Mouse (Mus musculus) limb, embryonic 14.5 days (tissue): ENCODE measurements around the gene Nab1. TPM values are rescaled to one million over a fixed set of nuclear protein-coding genes. Genes with fewer than 3 reads are reported as not detected.

Experiments used
- ATAC-seq: fragments of 200-750 bp; cut with Nextera tagmentation; 2 replicates; pipeline ENCODE4 v1.8.0; 2017; ENCODE audit warnings: low read depth, moderate number of reproducible peaks, moderate TSS enrichment; ENCODE audit not compliant: low FRiP score
- DNase-seq: peaks from one replicate; pipeline ENCODE4 v3.0.0-alpha.2; 2015; ENCODE audit warnings: low spot score
- H3K27ac ChIP-seq: fragments of 300-500 bp; sonication (generic); replicated peaks from 2 replicates; pipeline ENCODE4 v1.5.1; 2014; ENCODE audit warnings: low read depth, mild to moderate bottlenecking, low read length, moderate library complexity, mixed read lengths
- H3K27me3 ChIP-seq: fragments of 300-500 bp; sonication (generic); 2 replicates; pipeline ENCODE4 v1.6.1; 2014; ENCODE audit warnings: low read length, mixed read lengths; ENCODE audit not compliant: control insufficient read depth, insufficient read depth
- H3K36me3 ChIP-seq: fragments of 300-500 bp; sonication (generic); 2 replicates; pipeline ENCODE4 v1.6.1; 2014; ENCODE audit warnings: mild to moderate bottlenecking, low read length, moderate library complexity, mixed read lengths; ENCODE audit not compliant: control insufficient read depth, insufficient read depth
- H3K4me1 ChIP-seq: fragments of 300-500 bp; sonication (generic); 2 replicates; pipeline ENCODE4 v1.6.1; 2014; ENCODE audit warnings: antibody characterized with exemption, low read length, mixed read lengths; ENCODE audit not compliant: control insufficient read depth, insufficient read depth
- H3K4me2 ChIP-seq: fragments of 300-500 bp; sonication (generic); replicated peaks from 2 replicates; pipeline ENCODE4 v1.6.1; 2014; ENCODE audit warnings: low read depth, mild to moderate bottlenecking, low read length, moderate library complexity; ENCODE audit not compliant: severe bottlenecking
- H3K4me3 ChIP-seq: fragments of 300-500 bp; sonication (generic); replicated peaks from 2 replicates; pipeline ENCODE4 v1.5.1; 2014; ENCODE audit warnings: low read length
- H3K9ac ChIP-seq: fragments of 300-500 bp; sonication (generic); 2 replicates; pipeline ENCODE4 v1.6.1; 2014; ENCODE audit warnings: mild to moderate bottlenecking, low read depth, low read length, moderate library complexity; ENCODE audit not compliant: severe bottlenecking
- H3K9me3 ChIP-seq: fragments of 300-500 bp; sonication (generic); 2 replicates; pipeline ENCODE4 v1.6.1; 2016; ENCODE audit warnings: low read length; ENCODE audit not compliant: control insufficient read depth
- POLR2A ChIP-seq: fragments of 200-500 bp; IDR thresholded peaks from 2 replicates; pipeline ENCODE4 v1.8.0; 2012; ENCODE audit warnings: inconsistent platforms, mild to moderate bottlenecking, moderate library complexity, borderline replicate concordance; ENCODE audit not compliant: insufficient read depth, insufficient read length; ENCODE audit errors: extremely low read depth
- WGBS: fragments of 180-500 bp; shearing (Covaris S2); extraction: QIAGEN DNeasy Blood & Tissue Kit; methylation state at CpG from one replicate; pipeline ENCODE4 v1.1.7; 2014; 5-methylcytosine and 5-hydroxymethylcytosine counted together
- polyA plus RNA-seq, 2 experiments: library from polyadenylated mRNA; depleted of rRNA in 1 of 2; stranded (reverse) in 1 of 2; unstranded in 1 of 2; fragments of >200 nt; fragmentation: Nextera tagmentation in 1 of 2; extraction: Ambion mirVana in 1 of 2; gene quantifications; 2 replicates each; pipeline versions ENCODE4 v1.2.1 to v1.2.3; 2012 to 2014

Gene Nab1
- polyA plus RNA-seq, 2 experiments: 13.5 to 22.1 TPM

DNA sequence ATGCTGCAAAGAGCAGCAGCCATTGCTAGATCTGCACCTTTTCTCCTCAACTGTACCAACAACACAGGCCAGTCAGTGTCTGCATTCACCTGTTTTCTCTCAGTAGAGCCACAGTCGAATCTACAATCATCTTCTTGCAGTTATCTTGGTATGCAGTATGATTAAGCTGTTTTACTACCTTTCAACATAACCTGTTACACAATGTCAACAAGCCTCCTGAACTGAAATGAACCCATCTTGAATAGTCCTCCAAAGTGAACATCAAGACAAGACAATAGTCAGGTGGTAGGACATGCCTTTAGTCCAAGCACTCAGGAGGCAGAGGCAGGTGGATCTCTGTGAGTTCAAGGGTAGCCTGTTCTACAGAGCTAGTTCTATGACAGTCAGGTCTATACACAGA is 26.2 kb downstream of the Nab1 start:
- H3K9ac ChIP-seq: no peak overlapping the region
- ATAC-seq (no peak), DNase-seq (no peak)
- no peak for TF ChIP-seq POLR2A
- H3K4me3 ChIP-seq: no peak overlapping the region
- no peaks in the 10 kb centered on the region for H3K9me3 ChIP-seq
- no peaks in the 10 kb centered on the region for H3K36me3 ChIP-seq
- no peaks in the 10 kb centered on the region for H3K4me1 ChIP-seq
- no peak overlapping the region for H3K4me2 ChIP-seq
- 85% methylated on average over 1 of the region's 1 CpGs for WGBS
- H3K27me3 ChIP-seq: no peaks in the 10 kb centered on the region
- H3K27ac ChIP-seq: no peak overlapping the region

DNA sequence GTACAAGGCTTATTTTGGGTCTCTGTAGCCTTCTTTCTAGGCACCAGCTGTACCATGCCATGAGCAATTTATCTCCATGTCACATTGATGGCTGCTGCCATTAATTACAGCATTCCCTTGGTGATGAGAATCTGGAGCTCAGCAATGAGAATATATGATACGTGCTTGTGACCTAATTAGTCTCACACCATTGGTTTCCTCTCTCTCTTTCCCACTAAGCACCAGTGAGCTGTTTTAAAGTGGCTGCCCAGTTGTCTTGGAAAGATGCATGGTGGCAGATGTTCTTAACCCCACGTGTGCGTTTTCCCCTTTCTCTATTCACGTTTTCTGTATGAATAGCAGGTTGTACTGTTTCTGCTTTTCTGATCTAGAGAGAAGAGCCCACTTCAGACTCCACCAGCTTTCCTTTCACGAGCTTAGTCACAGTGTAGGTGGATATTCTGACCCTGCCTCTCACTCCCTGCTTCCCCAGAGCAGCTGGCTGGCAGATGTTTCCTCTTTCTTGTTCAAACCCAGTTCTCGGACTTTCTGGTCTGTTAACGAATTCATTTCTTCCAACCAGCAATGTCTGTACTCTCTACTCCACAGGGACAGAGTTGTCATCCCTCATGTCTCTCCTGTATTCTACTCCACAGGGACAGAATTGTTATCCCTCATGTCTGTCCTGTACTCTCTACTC is 29.5 kb downstream of the Nab1 start:
- no peaks in the 10 kb centered on the region for H3K36me3 ChIP-seq
- ATAC-seq (peak; percentile 63; the same call in 1 of the 2 replicates), DNase-seq (peak; percentile 23)
- 25% methylated on average over 7 of the region's 7 CpGs for WGBS
- no peak overlapping the region for H3K9ac ChIP-seq
- TF ChIP-seq POLR2A: no peak
- H3K27me3 ChIP-seq: no peaks in the 10 kb centered on the region
- H3K4me3 ChIP-seq: no peak overlapping the region
- H3K27ac ChIP-seq: no peak overlapping the region
- no peaks in the 10 kb centered on the region for H3K4me1 ChIP-seq
- H3K4me2 ChIP-seq: no peak overlapping the region
- H3K9me3 ChIP-seq: no peaks in the 10 kb centered on the region

- no peaks in the 10 kb centered on the region for H3K27me3 ChIP-seq
- ATAC-seq: peak; percentile 70; the same call in 1 of the 2 replicates
- peak; percentile 43 for DNase-seq
- H3K4me1 ChIP-seq: no peaks in the 10 kb centered on the region
- H3K4me3 ChIP-seq: no peak overlapping the region
- H3K9ac ChIP-seq: no peak overlapping the region
- TF ChIP-seq POLR2A: no peak
- H3K36me3 ChIP-seq: no peaks in the 10 kb centered on the region
- 38% methylated on average over 4 of the region's 4 CpGs for WGBS
- no peak overlapping the region for H3K4me2 ChIP-seq
- H3K27ac ChIP-seq: no peak overlapping the region
- no peaks in the 10 kb centered on the region for H3K9me3 ChIP-seq
Measured at GRCm38 (mm10) chr1:52470326-52470725, 30.2 kb downstream of the Nab1 start.

DNA sequence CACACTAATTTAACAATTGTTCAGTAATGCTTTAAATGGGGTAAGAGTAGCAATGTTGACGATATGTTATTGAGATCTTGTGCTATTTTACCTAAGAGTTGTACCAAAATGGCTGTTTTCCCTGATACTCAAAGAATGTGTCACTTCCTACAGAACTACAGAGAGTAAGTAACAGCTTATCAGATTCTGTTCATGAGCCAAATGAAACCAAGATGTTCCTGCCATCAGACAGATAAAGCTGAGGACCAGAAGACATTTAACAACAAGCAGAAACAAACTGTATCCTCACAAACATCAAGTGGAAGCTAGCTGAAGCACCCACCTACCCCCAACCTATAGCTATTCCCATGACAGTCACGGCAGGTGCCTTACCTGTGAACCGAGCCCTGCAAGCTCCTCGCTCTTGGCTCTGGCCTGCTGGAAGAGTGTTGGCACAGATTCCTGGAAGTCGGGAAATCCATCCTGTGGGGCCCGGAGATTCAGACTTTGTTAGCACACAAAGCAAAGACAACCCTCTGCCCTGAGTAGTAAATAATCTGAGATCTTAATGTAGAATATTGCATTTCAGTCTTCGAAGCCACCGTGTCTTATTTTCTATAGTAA is 33.9 kb downstream of the Nab1 start:
- DNase-seq (no peak), ATAC-seq (no peak)
- WGBS: 88% methylated on average over 8 of the region's 8 CpGs
- no peaks in the 10 kb centered on the region for H3K9me3 ChIP-seq
- H3K4me2 ChIP-seq: no peak overlapping the region
- no peak overlapping the region for H3K9ac ChIP-seq
- H3K27me3 ChIP-seq: no peaks in the 10 kb centered on the region
- no peak overlapping the region for H3K4me3 ChIP-seq
- H3K27ac ChIP-seq: no peak overlapping the region
- peaks cover 16% of the 10 kb centered on the region for H3K36me3 ChIP-seq
- no peak for TF ChIP-seq POLR2A
- H3K4me1 ChIP-seq: no peaks in the 10 kb centered on the region

- Histone ChIP-seq H3K27ac (no peak overlapping the region), H3K9me3 (no peaks in the 10 kb centered on the region), H3K4me3 (no peak overlapping the region), H3K4me2 (no peak overlapping the region), H3K9ac (no peak overlapping the region), H3K4me1 (no peaks in the 10 kb centered on the region), H3K36me3 (peaks cover 16% of the 10 kb centered on the region), H3K27me3 (no peaks in the 10 kb centered on the region)
- whole genome bisulfite sequencing: 94% methylated on average over 3 of the region's 3 CpGs
- DNase-seq (no peak), ATAC-seq (no peak)
- no peak for TF ChIP-seq POLR2A
Measured at GRCm38 (mm10) chr1:52465830-52466229, 34.6 kb downstream of the Nab1 start.
